Mouse (Mus musculus): Measurements from ENCODE around the gene Mpi. TPM values are rescaled to one million over a fixed set of nuclear protein-coding genes. Genes with fewer than 3 reads are reported as not detected.

Gene Mpi
- polyA plus RNA-seq, 1 experiment from 2014 or later: 46.3 TPM

DNA sequence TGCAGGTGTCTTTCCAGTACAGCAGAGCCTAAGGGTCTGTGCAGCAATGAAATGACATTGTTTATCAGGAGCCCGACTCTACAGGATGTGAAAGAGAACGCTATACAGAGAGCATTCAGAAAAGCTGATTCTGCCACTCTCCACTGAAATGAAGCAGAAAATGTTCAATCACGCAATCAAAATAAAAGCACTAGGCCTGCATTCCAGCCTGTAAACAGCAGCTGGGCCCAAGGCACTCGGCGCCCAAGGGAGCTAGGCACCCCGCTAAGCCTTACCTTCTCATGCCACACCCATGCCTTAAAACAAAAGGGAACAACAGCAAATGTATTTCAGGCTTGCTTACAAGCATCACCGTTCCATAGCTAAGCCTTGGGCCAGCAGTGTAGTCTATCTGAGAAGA is 54.0 kb downstream of the Mpi start:
- Histone ChIP-seq H3K9ac (no peak overlapping the region), H3K9me3 (no peaks in the 10 kb centered on the region), H3K4me3 (no peak overlapping the region), H3K4me1 (peaks cover 16% of the 10 kb centered on the region; the same call in 1 of the 2 replicates), H3K36me3 (no peaks in the 10 kb centered on the region), H3K27ac (no peak overlapping the region), H3K4me2 (no peak overlapping the region), H3K27me3 (peaks cover 42% of the 10 kb centered on the region)
- WGBS: 53% methylated on average over 7 of the region's 7 CpGs
- no peak for ATAC-seq (ENCODE audit: borderline replicate concordance, extremely low read depth, low FRiP score, low TSS enrichment)

DNA sequence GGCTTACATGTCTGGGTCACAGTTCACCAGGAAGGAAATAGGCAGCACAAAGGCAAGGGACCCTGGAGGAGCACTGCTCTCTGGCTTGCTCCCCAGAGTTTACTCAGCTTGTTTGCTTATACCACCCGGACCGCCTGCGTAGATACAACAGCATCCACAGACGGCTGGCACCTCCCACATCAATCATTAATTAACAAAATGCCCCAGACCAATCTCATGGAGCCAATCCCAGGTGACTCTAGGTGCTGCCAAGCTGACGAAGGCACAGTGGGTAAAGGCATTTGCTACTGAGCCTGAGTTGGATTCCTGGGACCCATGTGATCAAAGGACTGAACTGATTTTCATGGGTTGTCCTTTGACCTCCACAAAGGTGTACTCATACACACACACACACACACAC is 55.3 kb downstream of the Mpi start:
- Histone ChIP-seq H3K4me2 (no peak overlapping the region), H3K36me3 (no peaks in the 10 kb centered on the region), H3K9ac (no peak overlapping the region), H3K27me3 (peaks cover 29% of the 10 kb centered on the region), H3K9me3 (no peaks in the 10 kb centered on the region), H3K4me3 (no peak overlapping the region), H3K4me1 (peaks cover 6% of the 10 kb centered on the region; the same call in 1 of the 2 replicates), H3K27ac (no peak overlapping the region)
- ATAC-seq (ENCODE audit: borderline replicate concordance, extremely low read depth, low FRiP score, low TSS enrichment): no peak
- 36% methylated on average over 5 of the region's 5 CpGs for WGBS

DNA sequence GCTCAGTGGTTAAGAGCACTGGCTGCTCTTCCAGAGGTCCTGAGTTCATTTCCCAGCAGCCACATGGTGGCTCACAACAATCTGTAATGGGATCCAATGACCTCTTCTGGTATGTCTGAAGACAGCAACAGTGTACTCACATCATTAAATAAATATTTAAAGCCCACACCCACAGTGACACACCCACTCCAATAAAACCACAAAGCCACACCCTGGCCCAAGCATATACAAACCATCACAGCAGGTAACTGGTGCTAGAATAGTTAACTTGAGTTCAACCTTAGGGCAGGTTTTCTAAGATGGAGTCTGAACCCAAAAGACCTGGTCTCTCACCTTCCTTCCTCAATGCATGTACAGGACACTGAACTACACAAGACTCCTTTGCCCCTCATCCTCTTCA is 57.6 kb downstream of the Mpi start:
- Histone ChIP-seq H3K4me3 (no peak overlapping the region), H3K4me2 (no peak overlapping the region), H3K9ac (no peak overlapping the region), H3K9me3 (no peaks in the 10 kb centered on the region), H3K36me3 (no peaks in the 10 kb centered on the region), H3K27me3 (peaks cover 6% of the 10 kb centered on the region), H3K4me1 (no peaks in the 10 kb centered on the region), H3K27ac (no peak overlapping the region)
- ATAC-seq (ENCODE audit: borderline replicate concordance, extremely low read depth, low FRiP score, low TSS enrichment): no peak

Other genes with a start within 250 kb of the Mpi start
- 24.9 and 27.5 TPM in 2 replicates for gene Ppcdc, start 112.6 kb downstream of the Mpi start, polyA plus RNA-seq (2015; fragmentation: Nextera tagmentation; extraction: Ambion mirVana)
- 6.3 and 6.9 TPM in 2 replicates for gene Scamp5, start 84.7 kb downstream of the Mpi start, polyA plus RNA-seq (2015; fragmentation: Nextera tagmentation; extraction: Ambion mirVana)
- 2.2 and 2.9 TPM in 2 replicates for gene Rpp25, start 48.7 kb downstream of the Mpi start, polyA plus RNA-seq (2015; fragmentation: Nextera tagmentation; extraction: Ambion mirVana)
- 516 and 522 TPM in 2 replicates for gene Cox5a, start 31.5 kb downstream of the Mpi start, polyA plus RNA-seq (2015; fragmentation: Nextera tagmentation; extraction: Ambion mirVana)
- gene Fam219b, start 15.2 kb downstream of the Mpi start, polyA plus RNA-seq (2015; fragmentation: Nextera tagmentation; extraction: Ambion mirVana): 23.1 and 23.2 TPM in 2 replicates
- 60.9 and 61.2 TPM in 2 replicates for gene Scamp2, start 8.2 kb upstream of the Mpi start, polyA plus RNA-seq (2015; fragmentation: Nextera tagmentation; extraction: Ambion mirVana)
- 11.6 and 16.0 TPM in 2 replicates for gene Ulk3, start 36.7 kb upstream of the Mpi start, polyA plus RNA-seq (2015; fragmentation: Nextera tagmentation; extraction: Ambion mirVana)
- not detected in 2 replicates for gene Cplx3, start 53.5 kb upstream of the Mpi start, polyA plus RNA-seq (2015; fragmentation: Nextera tagmentation; extraction: Ambion mirVana)
- gene Lman1l, start 68.0 kb upstream of the Mpi start, polyA plus RNA-seq (2015; fragmentation: Nextera tagmentation; extraction: Ambion mirVana): not detected in 2 replicates
- gene Csk, start 100.9 kb upstream of the Mpi start, polyA plus RNA-seq (2015; fragmentation: Nextera tagmentation; extraction: Ambion mirVana): 22.7 and 25.9 TPM in 2 replicates
- gene Cyp1a2, start 130.9 kb upstream of the Mpi start, polyA plus RNA-seq (2015; fragmentation: Nextera tagmentation; extraction: Ambion mirVana): not detected in 2 replicates
- gene Cyp1a1, start 135.2 kb upstream of the Mpi start, polyA plus RNA-seq (2015; fragmentation: Nextera tagmentation; extraction: Ambion mirVana): 0.11 and 0.14 TPM in 2 replicates
- gene Edc3, start 155.8 kb upstream of the Mpi start, polyA plus RNA-seq (2015; fragmentation: Nextera tagmentation; extraction: Ambion mirVana): 34.0 and 35.8 TPM in 2 replicates
- 79.5 and 85.5 TPM in 2 replicates for gene Clk3, start 213.1 kb upstream of the Mpi start, polyA plus RNA-seq (2015; fragmentation: Nextera tagmentation; extraction: Ambion mirVana)

Measured in lung, embryonic 15.5 days (tissue).